Comparison of ENCODE assay signal across 1 mouse cellular context in genomic region chr2:6192820-6193590, GRCm38 (mm10).
TF ChIP-seq lines count a peak whose summit lies in the region.

No protein-coding gene starts in this region.

TF ChIP-seq in CH12.LX, 34 proteins besides CTCF, POLR2A, EP300 and RAD21 (continued from another document):
- 0 out of 2 replicates have a peak, but pooled peaks have one; percentile 21 for TF ChIP-seq NELFE (IDR thresholded peaks at IDR 0.05; ENCODE audit: low read depth, low read length)
- TF ChIP-seq TCF12 (IDR thresholded peaks at IDR 0.05; ENCODE audit: low read depth, low read length), result peak; percentile 16; the same call in 1 of the 2 replicates
- 0 out of 2 replicates have a peak, but pooled peaks have one; percentile 24 for TF ChIP-seq BHLHE40 (IDR thresholded peaks at IDR 0.05; ENCODE audit: low read depth, low read length)
- peak; percentile 32; the same call in 1 of the 2 replicates for TF ChIP-seq MYC (IDR thresholded peaks at IDR 0.05; ENCODE audit: low read depth, low read length)
